Mouse (Mus musculus) limb, embryonic 12.5 days (tissue): ENCODE measurements around the gene Nop16. TPM values are rescaled to one million over a fixed set of nuclear protein-coding genes. Genes with fewer than 3 reads are reported as not detected.
A peak's percentile ranks its signal among the peaks of the same experiment; 100 is the strongest.
"Not testable (repeated sequence)": the region's sequence is repeated elsewhere in the genome, so short reads cannot be mapped to it uniquely, and the experiment has no call there.

Experiments
- ATAC-seq: fragments of 200-750 bp; cut with Nextera tagmentation; 2 replicates; pipeline ENCODE4 v1.8.0; 2017; ENCODE audit warnings: low read depth, moderate TSS enrichment; ENCODE audit not compliant: insufficient number of reproducible peaks, insufficient read depth, low FRiP score, low TSS enrichment
- H3K27ac ChIP-seq: fragments of 300-500 bp; sonication (generic); 2 replicates; pipeline ENCODE4 v1.5.1; 2016; ENCODE audit warnings: mild to moderate bottlenecking, moderate library complexity
- H3K27me3 ChIP-seq: fragments of 300-500 bp; sonication (generic); 2 replicates; pipeline ENCODE4 v1.6.1; 2016; ENCODE audit warnings: mild to moderate bottlenecking, moderate library complexity
- H3K36me3 ChIP-seq: fragments of 300-500 bp; sonication (generic); 2 replicates; pipeline ENCODE4 v1.6.1; 2016; ENCODE audit warnings: mild to moderate bottlenecking, moderate library complexity
- H3K4me1 ChIP-seq: fragments of 300-500 bp; sonication (generic); replicated peaks from 2 replicates; pipeline ENCODE4 v1.6.1; 2016
- H3K4me2 ChIP-seq: fragments of 300-500 bp; sonication (generic); 2 replicates; pipeline ENCODE4 v1.6.1; 2016; ENCODE audit warnings: mild to moderate bottlenecking, moderate library complexity
- H3K4me3 ChIP-seq: fragments of 300-500 bp; sonication (generic); replicated peaks from 2 replicates; pipeline ENCODE4 v1.5.1; 2016; ENCODE audit warnings: mild to moderate bottlenecking
- H3K9ac ChIP-seq: fragments of 300-500 bp; sonication (generic); replicated peaks from 2 replicates; pipeline ENCODE4 v1.6.1; 2016; ENCODE audit warnings: mild to moderate bottlenecking, moderate library complexity
- H3K9me3 ChIP-seq: fragments of 300-500 bp; sonication (generic); 2 replicates; pipeline ENCODE4 v1.6.1; 2016; ENCODE audit warnings: mild to moderate bottlenecking, moderate library complexity
- WGBS: fragments of 180-500 bp; shearing (Covaris S2); methylation state at CpG from one replicate; pipeline ENCODE4 v1.1.7; 2016; 5-methylcytosine and 5-hydroxymethylcytosine counted together
- polyA plus RNA-seq: library from polyadenylated mRNA; unstranded; fragments of >200 nt; fragmentation: Nextera tagmentation; extraction: Ambion mirVana; gene quantifications from 2 replicates; pipeline ENCODE4 v1.2.1, GENCODE M21; 2016

The Nop16 gene
- 87.5 and 90.1 TPM in 2 replicates for polyA plus RNA-seq

DNA sequence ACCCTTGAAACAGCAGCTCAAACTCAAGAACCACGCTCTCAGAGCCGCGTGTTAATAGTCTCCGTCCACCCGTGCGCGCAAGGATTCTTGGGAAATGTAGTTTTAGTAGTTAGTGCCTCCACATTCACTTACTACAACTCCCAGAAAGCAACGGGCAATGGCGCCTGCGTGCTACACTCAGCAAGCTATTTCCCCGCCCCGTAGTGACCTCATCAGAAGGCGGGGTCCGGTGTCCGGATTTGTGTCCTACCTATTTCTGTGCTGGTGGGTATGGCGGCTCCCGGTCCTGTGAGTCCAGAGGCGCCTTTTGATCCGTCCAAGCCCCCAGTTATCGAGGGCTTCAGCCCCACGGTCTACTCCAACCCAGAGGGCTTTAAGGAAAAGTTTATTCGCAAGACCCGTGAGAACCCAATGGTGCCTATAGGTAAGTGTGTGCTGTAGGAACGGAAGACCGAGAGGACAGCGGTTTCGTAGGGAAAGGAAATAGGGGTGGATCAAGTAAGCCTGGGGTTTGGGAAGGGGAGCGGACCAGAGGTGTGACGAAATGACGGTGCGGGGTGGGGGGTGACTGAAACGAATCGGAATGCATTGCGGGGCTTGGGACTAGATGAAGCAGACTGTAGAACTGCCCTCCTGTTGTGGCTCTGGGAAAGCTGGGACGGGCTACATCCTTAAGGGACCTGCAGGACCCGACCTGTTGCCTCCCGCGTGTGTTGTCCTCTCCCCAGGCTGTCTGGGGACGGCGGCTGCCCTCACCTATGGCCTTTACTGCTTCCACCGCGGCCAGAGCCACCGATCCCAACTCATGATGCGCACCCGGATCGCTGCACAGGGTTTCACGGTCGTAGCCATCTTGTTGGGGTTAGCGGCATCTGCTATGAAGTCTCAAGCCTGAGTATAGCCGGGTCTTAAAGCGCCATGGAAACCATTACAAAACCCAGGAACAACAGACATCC is at the start of gene Nop16, which contains the start of gene Higd2a:
Nop16 (minus strand) TSS at position 95 of the 956 bp plus-strand sequence.
Higd2a (plus strand) TSS at position 212 of the 956 bp plus-strand sequence.
- WGBS = under 1% methylated on average over 51 of the region's 51 CpGs
- peak; percentile 96 for ATAC-seq
- no peaks in the 10 kb centered on the region for H3K9me3 ChIP-seq
- H3K27ac ChIP-seq = peak within 1 kb of the TSS; percentile 89
- H3K36me3 ChIP-seq = peaks cover 40% of the 10 kb centered on the region
- peaks cover 11% of the 10 kb centered on the region for H3K4me1 ChIP-seq
- peak within 1 kb of the TSS; percentile 77 for H3K4me2 ChIP-seq
- peak within 1 kb of the TSS; percentile 84 for H3K9ac ChIP-seq
- peak within 1 kb of the TSS; percentile 82 for H3K4me3 ChIP-seq
- no peaks in the 10 kb centered on the region for H3K27me3 ChIP-seq

- ATAC-seq = no peak
- no peak overlapping the region for H3K9ac ChIP-seq
- H3K36me3 ChIP-seq = peaks cover 68% of the 10 kb centered on the region
Observed at GRCm38 (mm10) chr13:54635011-54635410, 45.1 kb upstream of the Nop16 start.

GRCm38 (mm10) chr13:54632731-54633277 is 42.9 kb upstream of the Nop16 start:
- 83% methylated on average over 3 of the region's 3 CpGs for WGBS
- ATAC-seq = no peak
- no peak overlapping the region for H3K9ac ChIP-seq
- no peak overlapping the region for H3K27ac ChIP-seq
- no peaks in the 10 kb centered on the region for H3K27me3 ChIP-seq
- no peak overlapping the region for H3K4me3 ChIP-seq
- H3K9me3 ChIP-seq = no peaks in the 10 kb centered on the region
- no peak overlapping the region for H3K4me2 ChIP-seq
- H3K4me1 ChIP-seq = no peaks in the 10 kb centered on the region
- peaks cover 54% of the 10 kb centered on the region for H3K36me3 ChIP-seq

More at GRCm38 (mm10) chr13:54635011-54635410, 45.1 kb upstream of the Nop16 start:
- Histone ChIP-seq H3K4me3 (no peak overlapping the region), H3K27ac (no peak overlapping the region), H3K4me2 (no peak overlapping the region), H3K27me3 (no peaks in the 10 kb centered on the region), H3K4me1 (no peaks in the 10 kb centered on the region), H3K9me3 (no peaks in the 10 kb centered on the region)
- 94% methylated on average over 3 of the region's 3 CpGs for WGBS

DNA sequence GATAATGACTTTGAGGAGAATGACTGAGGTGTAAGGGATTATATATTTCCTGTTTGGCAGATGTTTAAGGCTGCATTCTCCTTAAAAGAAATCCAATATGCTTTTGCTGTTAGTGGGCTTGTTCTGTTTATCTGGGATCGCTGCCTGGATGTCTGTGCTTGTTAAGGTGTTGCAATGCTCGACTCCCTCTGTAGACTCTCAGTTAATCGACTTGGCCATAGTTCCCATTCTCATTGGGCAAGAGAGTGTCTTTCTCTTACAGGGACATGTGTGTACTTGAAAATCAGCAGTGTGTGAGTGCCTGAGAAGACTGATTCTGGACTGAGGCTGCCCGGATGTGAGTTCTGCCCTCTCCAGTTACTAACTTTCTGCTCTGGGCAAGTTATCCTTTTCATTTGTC is 39.2 kb upstream of the Nop16 start:
- no peak for ATAC-seq
- Histone ChIP-seq H3K27me3 (no peaks in the 10 kb centered on the region), H3K27ac (no peak overlapping the region), H3K4me2 (no peak overlapping the region), H3K4me3 (no peak overlapping the region), H3K9ac (no peak overlapping the region), H3K9me3 (no peaks in the 10 kb centered on the region), H3K4me1 (no peaks in the 10 kb centered on the region; the same call in 1 of the 2 replicates), H3K36me3 (peaks cover 39% of the 10 kb centered on the region)
- WGBS = 85% methylated on average over 4 of the region's 4 CpGs

DNA sequence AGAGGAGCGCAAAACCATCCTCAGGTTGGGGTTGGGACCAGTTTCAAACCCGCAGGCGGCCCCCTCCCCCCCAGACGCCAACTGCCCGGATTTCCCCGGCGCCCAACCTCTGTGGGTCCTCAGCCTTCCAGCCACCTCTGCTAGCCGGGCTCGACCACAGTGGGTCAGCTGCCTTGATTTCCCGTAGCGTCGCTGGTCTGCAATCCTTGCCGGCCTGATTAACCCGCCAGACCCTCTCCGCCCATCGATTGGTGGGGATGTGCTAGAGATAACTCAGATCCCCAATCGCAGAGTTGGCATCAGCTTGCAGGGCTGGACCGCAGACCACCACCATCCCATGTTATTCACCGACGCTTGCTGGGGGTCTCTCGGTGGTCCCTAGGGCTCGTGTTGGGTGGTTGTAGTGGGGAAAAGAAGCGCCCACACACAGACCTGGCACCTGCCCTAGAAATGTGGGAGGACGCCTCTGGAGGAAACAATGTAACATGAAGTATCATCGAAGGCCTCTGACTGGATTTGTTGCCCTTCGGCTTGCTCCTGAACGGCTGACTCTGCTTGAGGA is 32.2 kb upstream of the Nop16 start:
- 1% methylated on average over 27 of the region's 27 CpGs for WGBS
- H3K9ac ChIP-seq = peak overlapping the region; percentile 89
- peaks cover 13% of the 10 kb centered on the region; the same call in 1 of the 2 replicates for H3K36me3 ChIP-seq
- peaks cover 12% of the 10 kb centered on the region for H3K4me1 ChIP-seq
- no peaks in the 10 kb centered on the region for H3K27me3 ChIP-seq
- H3K27ac ChIP-seq = peak overlapping the region; percentile 82
- peak; percentile 55 for ATAC-seq
- H3K9me3 ChIP-seq = no peaks in the 10 kb centered on the region
- H3K4me3 ChIP-seq = peak overlapping the region; percentile 92
- peak overlapping the region; percentile 89 for H3K4me2 ChIP-seq

DNA sequence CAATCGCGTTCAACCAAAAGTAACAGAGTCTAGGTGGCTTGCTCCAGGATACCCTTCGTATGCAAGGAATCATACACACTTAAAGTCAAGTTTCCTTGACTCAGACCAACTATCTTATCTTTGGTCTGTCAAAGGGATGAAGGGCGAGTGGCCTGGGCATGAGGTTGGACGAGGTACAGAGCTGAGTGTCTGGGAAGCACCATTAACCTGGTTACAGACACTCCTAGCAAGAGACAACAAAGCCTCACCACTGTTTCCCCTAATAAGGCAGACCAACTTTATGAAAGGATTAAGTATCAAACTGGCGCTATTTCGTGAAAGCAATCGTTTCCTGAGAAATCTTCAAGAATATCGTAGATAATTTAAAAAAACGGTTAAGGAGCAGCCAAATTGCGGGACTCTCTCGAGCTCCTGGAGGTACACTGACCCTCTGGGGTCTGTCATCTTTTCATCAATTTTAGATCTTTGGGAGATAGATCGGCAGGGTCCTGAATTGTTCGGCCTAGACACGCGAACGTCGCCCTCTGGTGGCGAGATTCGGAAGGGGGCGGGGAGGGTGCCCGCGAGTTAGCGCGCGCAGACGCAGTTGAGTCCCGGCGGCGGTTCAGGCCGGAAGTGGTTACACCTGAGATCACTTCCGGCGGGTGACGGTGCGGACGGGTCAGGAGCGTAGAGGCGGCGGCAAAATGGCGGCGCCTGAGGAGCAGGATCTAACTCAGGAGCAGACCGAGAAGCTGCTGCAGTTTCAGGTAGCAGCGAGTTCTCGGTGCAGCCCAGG is 31.5 kb upstream of the Nop16 start, which contains the start of gene Faf2:
Faf2 (plus strand) TSS at position 630 of the 778 bp plus-strand sequence.
- H3K4me1 ChIP-seq = peaks cover 12% of the 10 kb centered on the region
- H3K36me3 ChIP-seq = peaks cover 13% of the 10 kb centered on the region; the same call in 1 of the 2 replicates
- peak within 1 kb of the TSS; percentile 89 for H3K4me2 ChIP-seq
- peak; percentile 94 for ATAC-seq
- peak within 1 kb of the TSS; percentile 82 for H3K27ac ChIP-seq
- H3K9ac ChIP-seq = peak within 1 kb of the TSS; percentile 89
- H3K9me3 ChIP-seq = no peaks in the 10 kb centered on the region
- 11% methylated on average over 44 of the region's 44 CpGs for WGBS
- H3K27me3 ChIP-seq = no peaks in the 10 kb centered on the region
- H3K4me3 ChIP-seq = peak within 1 kb of the TSS; percentile 92

DNA sequence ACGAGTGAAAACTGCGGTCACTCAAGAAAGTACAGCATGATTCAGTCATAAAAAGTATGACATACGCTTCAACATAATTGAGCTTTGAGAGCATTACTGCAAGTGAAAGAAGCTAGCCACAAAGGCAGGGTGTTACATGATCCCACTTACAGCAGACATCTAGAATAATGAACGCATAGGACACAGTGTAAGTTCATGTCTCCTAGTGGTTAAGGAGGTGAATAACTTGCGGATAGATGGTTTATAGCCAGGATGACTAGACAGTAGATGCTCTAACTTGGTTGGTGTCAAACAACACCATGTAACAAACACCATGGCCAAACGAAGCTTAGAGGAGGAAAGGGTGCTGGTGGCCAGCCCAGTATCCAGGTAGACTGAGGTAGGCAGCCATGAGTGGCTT is 27.1 kb upstream of the Nop16 start:
- 65% methylated on average over 6 of the region's 6 CpGs for WGBS
- no peak for ATAC-seq

DNA sequence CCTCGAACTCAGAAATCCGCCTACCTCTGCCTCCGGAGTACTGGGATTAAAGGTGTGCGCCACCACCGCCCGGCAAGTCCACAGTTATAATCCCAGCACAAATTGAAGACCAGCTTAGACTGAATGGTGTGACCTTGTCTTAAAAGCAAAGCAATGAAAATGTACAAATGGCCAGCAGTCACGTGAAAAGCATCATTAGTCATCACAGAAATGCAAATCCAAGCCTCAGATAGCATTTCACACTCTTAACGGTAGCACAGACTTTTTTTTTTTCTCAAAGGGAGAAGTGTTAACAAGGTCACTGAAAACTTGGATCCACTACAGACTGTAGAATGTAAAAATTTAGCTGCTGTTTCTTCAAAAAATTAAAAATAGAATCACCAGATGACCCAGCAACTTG is 26.4 kb upstream of the Nop16 start:
- Histone ChIP-seq H3K9me3 (no peaks in the 10 kb centered on the region), H3K9ac (no peak overlapping the region), H3K36me3 (no peaks in the 10 kb centered on the region), H3K4me1 (no peaks in the 10 kb centered on the region), H3K27me3 (peaks cover 1% of the 10 kb centered on the region; the same call in 1 of the 2 replicates), H3K27ac (no peak overlapping the region), H3K4me3 (no peak overlapping the region), H3K4me2 (no peak overlapping the region)
- no peak for ATAC-seq
- 78% methylated on average over 8 of the region's 8 CpGs for WGBS

More for the DNA sequence above, 27.1 kb upstream of the Nop16 start:
- no peak overlapping the region for H3K4me3 ChIP-seq
- no peaks in the 10 kb centered on the region for H3K27me3 ChIP-seq
- no peak overlapping the region for H3K27ac ChIP-seq
- H3K4me2 ChIP-seq = no peak overlapping the region
- H3K36me3 ChIP-seq = no peaks in the 10 kb centered on the region
- H3K4me1 ChIP-seq = no peaks in the 10 kb centered on the region
- H3K9ac ChIP-seq = no peak overlapping the region
- no peaks in the 10 kb centered on the region for H3K9me3 ChIP-seq

- H3K4me3 ChIP-seq, H3K9me3 ChIP-seq, H3K27ac ChIP-seq, H3K4me1 ChIP-seq, H3K4me2 ChIP-seq, H3K9ac ChIP-seq, H3K36me3 ChIP-seq, ATAC-seq: not testable (repeated sequence)
- H3K27me3 ChIP-seq = peaks cover 24% of the 10 kb centered on the region
- WGBS = 87% methylated on average over 8 of the region's 8 CpGs
Observed at GRCm38 (mm10) chr13:54613141-54613540, 23.3 kb upstream of the Nop16 start.

GRCm38 (mm10) chr13:54610972-54611754 is 21.3 kb upstream of the Nop16 start, which contains the start of gene Cltb:
Gene Cltb, minus strand, starts transcription at chr13:54611344.
- peak within 1 kb of the TSS; percentile 59 for H3K4me3 ChIP-seq
- no peak within 1 kb of the TSS for H3K27ac ChIP-seq
- no peaks in the 10 kb centered on the region; the same call in 1 of the 2 replicates for H3K36me3 ChIP-seq
- peak within 1 kb of the TSS; percentile 63 for H3K9ac ChIP-seq
- peaks cover 24% of the 10 kb centered on the region for H3K27me3 ChIP-seq
- no peaks in the 10 kb centered on the region for H3K9me3 ChIP-seq
- under 1% methylated on average over 66 of the region's 66 CpGs for WGBS
- ATAC-seq = 0 out of 2 replicates have a peak, but pooled peaks have one; percentile 41
- H3K4me2 ChIP-seq = peak within 1 kb of the TSS; percentile 92
- peaks cover 9% of the 10 kb centered on the region for H3K4me1 ChIP-seq
